Comparison of ENCODE assay signal across 1 mouse cellular context in the genomic region with DNA sequence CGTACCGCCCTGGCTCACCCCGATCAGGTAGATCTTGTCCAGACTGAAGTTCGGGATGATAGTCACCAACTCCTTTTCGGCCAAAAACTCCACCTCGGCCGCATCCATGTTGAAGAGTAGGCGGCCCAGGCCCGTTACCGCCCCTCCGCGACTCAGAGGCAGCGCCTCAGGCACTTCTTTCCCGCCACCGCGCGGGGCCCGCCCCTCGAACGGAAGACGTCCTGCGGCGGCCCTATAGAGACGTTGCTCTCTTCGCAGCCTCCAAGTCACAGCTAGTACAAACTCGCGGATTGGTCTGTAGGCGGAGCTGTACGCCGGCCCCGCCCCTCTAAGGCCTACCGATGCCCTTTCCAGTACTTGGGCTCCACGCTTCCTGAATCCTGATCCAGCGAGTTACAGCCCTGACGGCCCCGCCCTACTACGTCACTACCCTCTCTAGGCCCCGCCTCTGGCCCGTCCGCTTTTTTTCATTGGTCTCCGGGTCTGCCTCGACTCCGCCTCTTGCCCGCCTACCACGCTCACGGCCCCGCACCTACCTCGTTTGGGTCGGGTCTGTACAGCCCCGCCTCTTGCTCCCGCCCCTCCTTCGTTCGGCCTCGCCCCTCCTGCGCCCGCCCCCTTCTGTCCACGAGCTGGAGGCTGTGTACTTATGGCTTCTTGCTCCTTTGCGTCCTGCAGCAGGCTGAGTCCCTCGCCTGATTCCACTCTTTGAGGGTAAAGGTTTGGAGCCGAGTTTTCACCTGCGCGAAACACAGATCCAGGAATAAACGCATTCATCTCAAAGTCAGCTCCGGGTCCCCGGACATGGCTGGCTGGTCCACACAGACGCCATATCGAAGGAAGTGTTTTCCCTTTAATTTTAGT.
TF ChIP-seq lines count a peak whose summit lies in the region.

A gene (minus strand): TSS at position 397 of the 864 bp plus-strand sequence.

TF ChIP-seq in MEL, 35 proteins besides CTCF, POLR2A, EP300 and RAD21 (continued from another document):
- peak; percentile 95; the same call in 1 of the 2 replicates for TF ChIP-seq GABPA (IDR thresholded peaks at IDR 0.05; ENCODE audit: low read depth, low read length)
- TF ChIP-seq CHD2 (IDR thresholded peaks at IDR 0.05; ENCODE audit: low read length), result 0 out of 2 replicates have a peak, but pooled peaks have one; percentile 36
- 0 out of 2 replicates have a peak, but pooled peaks have one; percentile 38 for TF ChIP-seq ZNF384 (IDR thresholded peaks at IDR 0.05; ENCODE audit: low read depth, low read length)
- 0 out of 2 replicates have a peak, but pooled peaks have one; percentile 34 for TF ChIP-seq USF1 (IDR thresholded peaks at IDR 0.05; ENCODE audit: low read depth, low read length)
- TF ChIP-seq MAX (IDR thresholded peaks at IDR 0.05; ENCODE audit: low read length), result peak; percentile 77
